Mouse (Mus musculus): ENCODE data around the gene Gins3. TPM values are rescaled to one million over a fixed set of nuclear protein-coding genes. Genes with fewer than 3 reads are reported as not detected.
"Not testable (repeated sequence)": the region's sequence is repeated elsewhere in the genome, so short reads cannot be mapped to it uniquely, and the experiment has no call there.

Gene Gins3
- total RNA-seq (2017), result 5.4 and 9.7 TPM in 2 replicates

- ATAC-seq (ENCODE audit: extremely low read depth, insufficient number of reproducible peaks, low FRiP score, poor library complexity, severe bottlenecking), result peak; percentile 96
These were observed at the start of gene Gins3 for GRCm38 (mm10) chr8:95633262-95634062. Gene Gins3, plus strand, starts transcription at chr8:95633453.

GRCm38 (mm10) chr8:95587339-95587738 is 45.9 kb upstream of the Gins3 start:
- no peak for ATAC-seq (ENCODE audit: extremely low read depth, insufficient number of reproducible peaks, low FRiP score, poor library complexity, severe bottlenecking)

GRCm38 (mm10) chr8:95589282-95589681 is 44.0 kb upstream of the Gins3 start:
- ATAC-seq (ENCODE audit: extremely low read depth, insufficient number of reproducible peaks, low FRiP score, poor library complexity, severe bottlenecking), result no peak

GRCm38 (mm10) chr8:95590539-95590938 is 42.7 kb upstream of the Gins3 start:
- no peak for ATAC-seq (ENCODE audit: extremely low read depth, insufficient number of reproducible peaks, low FRiP score, poor library complexity, severe bottlenecking)

GRCm38 (mm10) chr8:95592131-95592780 is 41.0 kb upstream of the Gins3 start:
- ATAC-seq (ENCODE audit: extremely low read depth, insufficient number of reproducible peaks, low FRiP score, poor library complexity, severe bottlenecking), result no peak

GRCm38 (mm10) chr8:95593439-95594393 is 39.5 kb upstream of the Gins3 start:
- ATAC-seq (ENCODE audit: extremely low read depth, insufficient number of reproducible peaks, low FRiP score, poor library complexity, severe bottlenecking), result no peak

GRCm38 (mm10) chr8:95595131-95595530 is 38.1 kb upstream of the Gins3 start:
- ATAC-seq (ENCODE audit: extremely low read depth, insufficient number of reproducible peaks, low FRiP score, poor library complexity, severe bottlenecking), result no peak

- no peak for ATAC-seq (ENCODE audit: extremely low read depth, insufficient number of reproducible peaks, low FRiP score, poor library complexity, severe bottlenecking)
These were observed 36.4 kb upstream of the Gins3 start for GRCm38 (mm10) chr8:95596841-95597241.

- no peak for ATAC-seq (ENCODE audit: extremely low read depth, insufficient number of reproducible peaks, low FRiP score, poor library complexity, severe bottlenecking)
These were observed 33.4 kb upstream of the Gins3 start for GRCm38 (mm10) chr8:95599861-95600260.

- no peak for ATAC-seq (ENCODE audit: extremely low read depth, insufficient number of reproducible peaks, low FRiP score, poor library complexity, severe bottlenecking)
These were observed 31.9 kb upstream of the Gins3 start for GRCm38 (mm10) chr8:95601306-95601705.

- no peak for ATAC-seq (ENCODE audit: extremely low read depth, insufficient number of reproducible peaks, low FRiP score, poor library complexity, severe bottlenecking)
These were observed 31.1 kb upstream of the Gins3 start for GRCm38 (mm10) chr8:95602168-95602567.

- ATAC-seq (ENCODE audit: extremely low read depth, insufficient number of reproducible peaks, low FRiP score, poor library complexity, severe bottlenecking), result not testable (repeated sequence)
These were observed 26.7 kb upstream of the Gins3 start for GRCm38 (mm10) chr8:95606509-95606908.

GRCm38 (mm10) chr8:95607210-95607609 is 26.0 kb upstream of the Gins3 start:
- ATAC-seq (ENCODE audit: extremely low read depth, insufficient number of reproducible peaks, low FRiP score, poor library complexity, severe bottlenecking), result no peak

GRCm38 (mm10) chr8:95609406-95609805 is 23.8 kb upstream of the Gins3 start:
- ATAC-seq (ENCODE audit: extremely low read depth, insufficient number of reproducible peaks, low FRiP score, poor library complexity, severe bottlenecking), result no peak

- ATAC-seq (ENCODE audit: extremely low read depth, insufficient number of reproducible peaks, low FRiP score, poor library complexity, severe bottlenecking), result no peak
These were observed 22.5 kb upstream of the Gins3 start for GRCm38 (mm10) chr8:95610749-95611148.

GRCm38 (mm10) chr8:95611769-95612168 is 21.5 kb upstream of the Gins3 start:
- no peak for ATAC-seq (ENCODE audit: extremely low read depth, insufficient number of reproducible peaks, low FRiP score, poor library complexity, severe bottlenecking)

- ATAC-seq (ENCODE audit: extremely low read depth, insufficient number of reproducible peaks, low FRiP score, poor library complexity, severe bottlenecking), result no peak
These were observed 16.9 kb upstream of the Gins3 start for GRCm38 (mm10) chr8:95616383-95616782.

GRCm38 (mm10) chr8:95620046-95620445 is 13.2 kb upstream of the Gins3 start:
- no peak for ATAC-seq (ENCODE audit: extremely low read depth, insufficient number of reproducible peaks, low FRiP score, poor library complexity, severe bottlenecking)

- no peak for ATAC-seq (ENCODE audit: extremely low read depth, insufficient number of reproducible peaks, low FRiP score, poor library complexity, severe bottlenecking)
These were observed 8.4 kb upstream of the Gins3 start for GRCm38 (mm10) chr8:95624833-95625232.

Data from neutrophil, adult 5-6 weeks (primary cell).